Mouse (Mus musculus): ENCODE data around the gene Atp2b2. TPM values are rescaled to one million over a fixed set of nuclear protein-coding genes. Genes with fewer than 3 reads are reported as not detected.
A peak's percentile ranks its signal among the peaks of the same experiment; 100 is the strongest.

The Atp2b2 gene
- polyA plus RNA-seq, 1 experiment from 2014 or later, result 14.8 TPM

DNA sequence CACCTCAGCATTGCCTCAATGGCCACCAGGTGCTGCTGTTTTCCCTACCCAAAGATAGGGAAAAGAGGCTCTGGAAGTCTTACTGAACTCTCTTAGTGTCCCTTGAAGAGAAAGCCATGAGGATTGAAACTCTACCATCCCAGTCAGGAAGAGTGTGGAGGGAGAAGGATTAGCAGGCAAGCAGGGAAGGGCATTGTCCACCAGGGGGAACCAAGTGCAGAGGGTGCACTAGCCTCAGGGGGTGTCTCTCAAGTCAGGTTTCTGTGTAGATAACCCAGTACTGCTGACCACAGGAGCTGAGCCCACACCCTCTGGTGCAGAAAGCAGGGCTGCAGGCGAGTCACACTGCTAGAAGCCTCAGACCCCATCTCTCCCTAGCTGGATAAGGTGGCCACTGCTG is 203.9 kb downstream of the Atp2b2 start:
- no peaks in the 10 kb centered on the region for H3K9me3 ChIP-seq
- H3K27me3 ChIP-seq (replicated peaks), result no peaks in the 10 kb centered on the region
- 50% methylated on average over 1 of the region's 1 CpGs for WGBS
- no peak for ATAC-seq (ENCODE audit: low FRiP score, low read depth)
- no peak overlapping the region for H3K27ac ChIP-seq
- no peaks in the 10 kb centered on the region for H3K4me1 ChIP-seq
- H3K36me3 ChIP-seq, result peaks cover 7% of the 10 kb centered on the region; the same call in 1 of the 2 replicates
- no peak overlapping the region for H3K4me2 ChIP-seq (replicated peaks)
- no peak overlapping the region for H3K9ac ChIP-seq
- H3K4me3 ChIP-seq, result no peak overlapping the region

DNA sequence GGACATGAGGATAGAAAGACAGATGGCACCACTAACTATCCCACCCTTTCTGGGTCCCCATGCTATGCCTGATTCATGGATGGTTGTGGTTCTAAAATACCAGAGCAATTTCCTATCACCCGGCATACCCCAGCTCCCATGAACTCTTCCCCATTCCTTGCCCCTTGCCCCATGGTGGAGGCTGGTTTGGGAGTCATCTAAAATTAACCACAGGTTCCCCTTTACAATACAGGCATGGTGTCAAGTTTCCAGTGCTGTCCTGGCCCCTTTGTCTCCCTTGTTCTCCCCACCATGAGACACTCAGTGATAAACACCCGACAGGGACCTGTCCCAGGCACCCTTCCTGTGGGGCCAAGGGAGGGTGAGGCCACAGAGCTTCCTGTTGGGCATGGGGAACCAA is 204.7 kb downstream of the Atp2b2 start:
- Histone ChIP-seq H3K4me1 (no peaks in the 10 kb centered on the region), H3K27me3 (replicated peaks) (no peaks in the 10 kb centered on the region), H3K9me3 (no peaks in the 10 kb centered on the region), H3K36me3 (peaks cover 7% of the 10 kb centered on the region; the same call in 1 of the 2 replicates), H3K27ac (no peak overlapping the region), H3K4me3 (no peak overlapping the region), H3K4me2 (replicated peaks) (no peak overlapping the region), H3K9ac (no peak overlapping the region)
- WGBS, result 55% methylated on average over 2 of the region's 2 CpGs
- ATAC-seq (ENCODE audit: low FRiP score, low read depth), result no peak

DNA sequence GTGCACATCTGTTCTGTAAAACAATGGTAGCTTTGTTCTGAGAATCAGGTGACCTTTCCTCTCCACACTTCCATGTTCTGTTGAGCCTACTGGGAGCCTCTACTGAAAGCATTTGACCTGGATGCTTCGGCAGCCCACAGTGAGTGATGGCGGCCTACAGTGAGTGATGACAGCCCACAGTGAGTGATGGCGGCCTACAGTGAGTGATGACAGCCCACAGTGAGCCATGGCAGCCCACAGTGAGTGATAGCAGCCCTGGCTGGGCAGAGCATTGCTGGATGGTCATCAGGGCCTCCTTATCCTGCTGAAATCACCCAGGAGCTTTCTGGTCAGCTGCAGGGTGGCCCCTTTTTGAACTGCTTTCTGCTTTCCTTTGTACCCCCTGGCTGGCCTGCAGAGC is 205.9 kb downstream of the Atp2b2 start:
- Histone ChIP-seq H3K27ac (no peak overlapping the region), H3K4me3 (no peak overlapping the region), H3K4me1 (no peaks in the 10 kb centered on the region), H3K27me3 (replicated peaks) (no peaks in the 10 kb centered on the region), H3K36me3 (0 out of 2 replicates have a peak, but pooled peaks cover 4% of the 10 kb centered on the region), H3K9ac (no peak overlapping the region), H3K4me2 (replicated peaks) (no peak overlapping the region), H3K9me3 (no peaks in the 10 kb centered on the region)
- WGBS, result 72% methylated on average over 3 of the region's 3 CpGs
- no peak for ATAC-seq (ENCODE audit: low FRiP score, low read depth)

DNA sequence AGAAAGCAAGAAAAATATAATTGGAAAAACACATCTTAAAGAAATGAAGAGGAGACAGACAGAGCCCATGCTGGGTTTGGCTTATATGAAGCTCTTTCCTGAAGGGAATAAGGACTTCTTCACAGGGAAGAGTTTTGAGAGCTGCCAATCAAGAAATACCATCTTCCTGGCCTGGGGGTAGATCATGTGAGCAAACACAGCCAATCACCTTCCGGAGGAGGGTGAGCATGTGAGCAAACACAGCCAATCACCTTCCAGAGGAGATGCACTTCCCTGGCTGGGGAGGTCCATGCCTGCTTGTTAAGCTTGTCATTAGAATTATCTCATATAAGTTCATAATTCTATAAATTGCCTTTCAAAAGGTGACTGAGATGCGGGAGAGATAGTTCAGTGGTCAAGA is 211.9 kb downstream of the Atp2b2 start:
- H3K4me3 ChIP-seq, result no peak overlapping the region
- H3K27ac ChIP-seq, result no peak overlapping the region
- no peak for ATAC-seq (ENCODE audit: low FRiP score, low read depth)
- no peaks in the 10 kb centered on the region for H3K27me3 ChIP-seq (replicated peaks)
- no peak overlapping the region for H3K9ac ChIP-seq
- H3K4me2 ChIP-seq (replicated peaks), result no peak overlapping the region
- no peaks in the 10 kb centered on the region for H3K36me3 ChIP-seq
- WGBS, result 91% methylated on average over 2 of the region's 2 CpGs
- H3K9me3 ChIP-seq, result no peaks in the 10 kb centered on the region
- peaks cover 4% of the 10 kb centered on the region for H3K4me1 ChIP-seq

DNA sequence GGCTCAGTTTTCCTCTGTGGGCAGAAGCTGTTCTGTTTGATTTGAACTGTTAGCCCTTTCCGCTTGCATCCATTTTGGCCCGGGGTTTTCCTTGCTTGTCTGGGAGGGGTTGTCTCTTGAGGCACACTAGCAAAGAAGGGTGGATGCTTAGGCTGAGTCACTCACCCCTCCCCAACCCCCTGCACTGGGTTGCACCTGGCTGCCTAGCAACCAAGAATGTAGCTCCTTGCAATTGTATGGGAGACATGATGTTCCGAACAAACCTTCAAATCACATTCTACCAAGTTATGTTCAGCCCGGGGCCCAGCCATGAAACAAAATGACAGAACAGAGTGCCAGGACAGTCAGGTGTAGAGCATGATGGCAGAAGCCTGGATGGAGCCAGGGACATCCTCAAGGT is 215.1 kb downstream of the Atp2b2 start:
- ATAC-seq (ENCODE audit: low FRiP score, low read depth), result no peak
- Histone ChIP-seq H3K27me3 (replicated peaks) (no peaks in the 10 kb centered on the region), H3K9me3 (no peaks in the 10 kb centered on the region), H3K27ac (no peak overlapping the region), H3K4me3 (no peak overlapping the region), H3K36me3 (no peaks in the 10 kb centered on the region), H3K9ac (no peak overlapping the region), H3K4me2 (replicated peaks) (no peak overlapping the region), H3K4me1 (peaks cover 4% of the 10 kb centered on the region)
- WGBS, result 87% methylated on average over 4 of the region's 4 CpGs

DNA sequence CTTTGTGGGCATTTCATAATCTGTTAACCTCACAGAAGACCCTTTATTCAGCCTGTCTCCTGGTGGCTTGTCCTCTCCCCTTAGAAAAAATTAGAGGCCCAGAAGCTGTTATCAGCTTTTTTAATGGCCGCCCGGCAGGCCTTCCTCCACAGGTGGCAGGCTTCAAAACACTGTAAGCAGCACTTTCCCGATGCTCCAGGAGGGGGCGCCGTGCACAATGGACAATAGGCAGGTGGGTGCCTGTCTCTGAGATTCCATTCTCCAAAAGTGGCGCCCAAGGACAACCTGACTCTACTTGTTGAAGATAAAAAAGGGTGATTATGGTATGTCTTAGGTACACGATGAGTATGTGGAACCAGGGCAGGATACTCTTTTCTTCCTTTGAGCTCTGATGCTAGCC is 220.0 kb downstream of the Atp2b2 start:
- no peak overlapping the region for H3K4me3 ChIP-seq
- no peak overlapping the region for H3K27ac ChIP-seq
- no peaks in the 10 kb centered on the region for H3K9me3 ChIP-seq
- H3K4me1 ChIP-seq, result peaks cover 4% of the 10 kb centered on the region
- no peak overlapping the region for H3K9ac ChIP-seq
- ATAC-seq (ENCODE audit: low FRiP score, low read depth), result no peak
- no peak overlapping the region for H3K4me2 ChIP-seq (replicated peaks)
- WGBS, result 41% methylated on average over 7 of the region's 7 CpGs
- H3K27me3 ChIP-seq (replicated peaks), result no peaks in the 10 kb centered on the region
- no peaks in the 10 kb centered on the region for H3K36me3 ChIP-seq

DNA sequence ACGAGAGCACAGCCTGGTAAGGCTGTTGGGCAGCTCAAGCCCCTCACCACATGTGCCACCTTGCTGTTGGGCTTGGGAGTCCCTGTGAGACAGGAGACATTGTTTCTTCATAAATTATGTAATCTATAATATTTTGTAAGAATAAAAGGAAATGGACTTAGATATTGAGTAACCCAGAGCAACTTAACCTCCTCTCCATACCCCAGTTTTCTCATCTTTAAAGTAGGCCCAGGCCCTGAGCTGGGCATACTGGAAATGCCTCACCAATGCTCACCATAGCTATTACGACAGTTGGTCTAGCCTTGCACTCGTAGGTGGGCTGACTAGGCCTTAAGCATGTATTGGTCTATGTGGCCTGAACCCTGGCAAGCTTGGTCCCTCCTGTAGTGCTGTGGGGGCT is 225.7 kb downstream of the Atp2b2 start:
- no peak overlapping the region for H3K4me2 ChIP-seq (replicated peaks)
- H3K27ac ChIP-seq, result no peak overlapping the region
- H3K27me3 ChIP-seq (replicated peaks), result no peaks in the 10 kb centered on the region
- no peak overlapping the region for H3K4me3 ChIP-seq
- peaks cover 7% of the 10 kb centered on the region; the same call in 1 of the 2 replicates for H3K36me3 ChIP-seq
- no peaks in the 10 kb centered on the region for H3K4me1 ChIP-seq
- 85% methylated on average over 3 of the region's 3 CpGs for WGBS
- no peaks in the 10 kb centered on the region for H3K9me3 ChIP-seq
- no peak for ATAC-seq (ENCODE audit: low FRiP score, low read depth)
- no peak overlapping the region for H3K9ac ChIP-seq

DNA sequence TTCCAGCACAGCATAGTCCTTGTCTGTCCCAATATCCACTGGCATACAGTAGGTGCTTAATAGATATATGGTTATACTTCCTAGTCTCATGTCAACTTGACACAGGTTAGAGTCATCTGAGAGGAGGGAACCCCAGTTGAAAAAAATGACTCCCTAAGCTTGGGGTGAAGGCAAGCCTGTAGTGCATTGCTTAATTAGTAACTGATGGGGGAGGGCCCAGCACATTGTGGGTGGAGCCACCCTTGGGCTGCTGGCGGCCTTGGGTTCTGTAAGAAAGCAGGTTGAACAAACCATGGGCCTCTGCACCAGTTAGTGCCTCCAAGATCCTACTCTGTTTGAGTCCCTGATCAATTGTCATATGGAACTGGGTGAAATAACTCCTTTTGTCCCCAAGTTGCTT is 231.0 kb downstream of the Atp2b2 start:
- no peak for ATAC-seq (ENCODE audit: low FRiP score, low read depth)
- 56% methylated on average over 1 of the region's 1 CpGs for WGBS

DNA sequence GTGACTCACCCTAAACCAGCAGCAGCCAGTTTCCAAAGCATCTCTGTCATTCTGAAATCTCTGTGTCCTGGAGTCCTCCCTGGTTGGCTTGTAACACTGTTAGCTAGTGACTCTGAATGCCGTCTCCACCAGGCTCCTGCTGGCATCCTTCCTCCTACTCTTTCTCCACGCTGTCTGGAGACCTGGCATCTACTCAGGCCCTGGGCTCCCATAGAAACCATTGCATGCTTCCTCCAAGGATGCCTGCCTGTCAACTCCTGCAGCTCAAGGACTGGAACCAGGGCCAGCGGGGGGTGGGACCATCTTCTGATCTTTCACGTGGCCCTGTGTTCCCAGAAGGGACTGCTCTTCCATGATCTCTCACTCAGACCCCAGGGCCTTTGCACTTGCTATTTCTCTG is 231.7 kb downstream of the Atp2b2 start:
- H3K9me3 ChIP-seq, result 0 out of 2 replicates have a peak, but pooled peaks cover 2% of the 10 kb centered on the region
- H3K27me3 ChIP-seq (replicated peaks), result no peaks in the 10 kb centered on the region
- 78% methylated on average over 4 of the region's 4 CpGs for WGBS
- no peak for ATAC-seq (ENCODE audit: low FRiP score, low read depth)
- H3K4me1 ChIP-seq, result no peaks in the 10 kb centered on the region
- H3K36me3 ChIP-seq, result peaks cover 16% of the 10 kb centered on the region; the same call in 1 of the 2 replicates
- no peak overlapping the region for H3K4me2 ChIP-seq (replicated peaks)
- H3K27ac ChIP-seq, result no peak overlapping the region
- H3K9ac ChIP-seq, result no peak overlapping the region
- H3K4me3 ChIP-seq, result no peak overlapping the region

More for the DNA sequence above, 231.0 kb downstream of the Atp2b2 start:
- no peaks in the 10 kb centered on the region for H3K9me3 ChIP-seq
- H3K36me3 ChIP-seq, result peaks cover 10% of the 10 kb centered on the region; the same call in 1 of the 2 replicates
- H3K27ac ChIP-seq, result no peak overlapping the region
- no peak overlapping the region for H3K4me2 ChIP-seq (replicated peaks)
- H3K4me1 ChIP-seq, result no peaks in the 10 kb centered on the region
- no peaks in the 10 kb centered on the region for H3K27me3 ChIP-seq (replicated peaks)
- no peak overlapping the region for H3K4me3 ChIP-seq
- no peak overlapping the region for H3K9ac ChIP-seq

DNA sequence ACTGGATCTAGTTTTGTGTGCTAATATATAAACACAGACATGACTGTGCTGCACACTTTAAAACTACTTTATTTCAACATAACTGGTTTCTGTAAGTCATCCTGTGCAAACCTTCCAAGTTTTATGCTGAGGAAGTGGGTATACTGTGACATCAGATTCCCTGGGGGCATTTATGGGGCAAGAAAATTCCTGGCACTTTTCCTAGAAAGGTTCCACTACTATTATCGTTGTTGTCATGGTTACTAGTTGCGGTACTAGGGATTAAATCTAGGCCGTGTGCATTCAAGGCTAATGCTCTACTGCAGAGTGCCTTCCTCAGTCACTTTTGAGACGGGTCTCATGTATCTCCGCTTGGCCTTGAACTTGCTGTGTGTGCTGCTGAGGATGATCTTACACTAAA is 236.2 kb downstream of the Atp2b2 start:
- 87% methylated on average over 5 of the region's 5 CpGs for WGBS
- Histone ChIP-seq H3K36me3 (peaks cover 30% of the 10 kb centered on the region), H3K4me3 (no peak overlapping the region), H3K9ac (no peak overlapping the region), H3K27me3 (replicated peaks) (no peaks in the 10 kb centered on the region), H3K9me3 (peaks cover 14% of the 10 kb centered on the region), H3K4me1 (no peaks in the 10 kb centered on the region), H3K4me2 (replicated peaks) (no peak overlapping the region), H3K27ac (no peak overlapping the region)
- ATAC-seq (ENCODE audit: low FRiP score, low read depth), result no peak

DNA sequence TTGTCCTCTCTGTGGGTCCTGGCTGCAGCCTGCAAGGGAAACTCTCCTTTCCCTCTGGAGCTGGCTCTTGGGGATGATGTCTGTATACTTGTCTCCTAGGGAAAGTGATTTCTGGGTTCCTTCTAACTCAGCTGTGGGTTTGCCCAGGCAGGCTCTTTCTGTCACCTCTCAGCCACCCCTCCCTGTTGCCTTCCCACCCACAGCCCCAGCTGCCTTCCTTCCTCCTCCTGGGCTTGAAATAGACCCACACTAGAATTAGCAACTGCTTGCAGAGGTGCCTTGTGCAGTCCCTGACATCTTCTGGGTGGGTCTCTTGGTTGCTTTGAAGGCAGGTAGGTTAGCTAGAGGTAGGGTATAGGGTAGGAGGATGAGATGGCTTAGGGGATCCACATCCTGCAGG is 241.2 kb downstream of the Atp2b2 start:
- ATAC-seq (ENCODE audit: low FRiP score, low read depth), result no peak
- H3K9ac ChIP-seq, result no peak overlapping the region
- H3K4me2 ChIP-seq (replicated peaks), result no peak overlapping the region
- no peak overlapping the region for H3K27ac ChIP-seq
- H3K4me1 ChIP-seq, result peaks cover 6% of the 10 kb centered on the region
- H3K27me3 ChIP-seq (replicated peaks), result no peaks in the 10 kb centered on the region; the same call in 1 of the 2 replicates
- H3K36me3 ChIP-seq, result peaks cover 25% of the 10 kb centered on the region
- H3K9me3 ChIP-seq, result peaks cover 14% of the 10 kb centered on the region
- no peak overlapping the region for H3K4me3 ChIP-seq

DNA sequence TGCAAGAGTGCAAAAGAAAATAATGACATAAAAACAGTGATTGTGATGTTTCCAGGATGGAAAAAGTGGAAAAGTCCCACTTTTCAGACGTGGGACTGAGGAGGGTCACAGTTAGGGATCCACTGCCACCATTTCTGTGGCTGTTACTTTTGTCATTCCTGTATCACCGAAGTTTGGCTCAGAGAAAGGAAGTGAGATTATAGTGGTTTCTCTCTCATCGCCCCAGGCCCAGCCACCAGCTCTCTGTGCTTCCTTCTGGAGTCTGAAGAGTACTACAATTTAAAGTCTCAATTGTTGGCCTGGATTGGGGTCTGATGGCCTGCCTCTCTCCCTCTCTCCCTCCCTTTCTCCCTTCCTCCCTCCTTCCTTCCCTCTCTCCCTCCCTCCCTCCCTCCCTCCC is 242.5 kb downstream of the Atp2b2 start:
- Histone ChIP-seq H3K27ac (no peak overlapping the region), H3K9me3 (peaks cover 4% of the 10 kb centered on the region), H3K4me2 (replicated peaks) (no peak overlapping the region), H3K4me1 (peaks cover 20% of the 10 kb centered on the region), H3K4me3 (no peak overlapping the region), H3K27me3 (replicated peaks) (no peaks in the 10 kb centered on the region; the same call in 1 of the 2 replicates), H3K9ac (no peak overlapping the region), H3K36me3 (peaks cover 14% of the 10 kb centered on the region)
- 81% methylated on average over 3 of the region's 3 CpGs for WGBS
- ATAC-seq (ENCODE audit: low FRiP score, low read depth), result no peak

DNA sequence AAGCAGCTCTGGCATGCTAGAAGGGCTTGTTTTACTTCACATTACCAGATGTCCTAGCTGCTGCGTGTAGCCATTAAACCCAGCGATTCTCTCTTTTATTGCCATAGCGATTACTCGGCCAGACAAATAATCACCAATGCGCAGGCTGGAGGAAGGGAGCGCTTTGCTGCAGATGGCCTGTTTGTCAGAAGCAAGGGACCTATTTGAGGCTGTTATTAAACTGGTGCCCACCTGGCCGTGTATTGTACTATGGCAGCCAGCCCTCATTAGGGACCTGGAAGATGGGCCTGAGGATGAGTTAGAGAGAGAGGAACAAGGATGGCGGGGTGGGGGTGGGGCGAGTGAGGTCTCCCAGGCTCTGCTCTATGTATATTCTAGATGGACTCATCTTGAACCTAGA is 243.1 kb downstream of the Atp2b2 start:
- H3K27me3 ChIP-seq (replicated peaks), result no peaks in the 10 kb centered on the region; the same call in 1 of the 2 replicates
- H3K9ac ChIP-seq, result no peak overlapping the region
- H3K36me3 ChIP-seq, result peaks cover 8% of the 10 kb centered on the region
- no peaks in the 10 kb centered on the region for H3K9me3 ChIP-seq
- peak; percentile 75 for ATAC-seq (ENCODE audit: low FRiP score, low read depth)
- no peak overlapping the region for H3K4me2 ChIP-seq (replicated peaks)
- WGBS, result 23% methylated on average over 9 of the region's 9 CpGs
- peaks cover 25% of the 10 kb centered on the region for H3K4me1 ChIP-seq
- no peak overlapping the region for H3K27ac ChIP-seq
- H3K4me3 ChIP-seq, result no peak overlapping the region
